Mouse (Mus musculus) layer of hippocampus, adult 18-20 months (tissue): ENCODE data around the gene Fzd7. TPM values are rescaled to one million over a fixed set of nuclear protein-coding genes. Genes with fewer than 3 reads are reported as not detected.

ENCODE experiments used
- total RNA-seq, 2 experiments: library from RNA; stranded (reverse); gene quantifications; 2 replicates each; pipeline ENCODE4 v1.2.3; 2021

The Fzd7 gene
- total RNA-seq, 2 experiments from 2014 or later = 8.4 to 9.0 TPM

Other genes with a start within 250 kb of the Fzd7 start
- gene Als2, start 245.2 kb upstream of the Fzd7 start, total RNA-seq = 10 to 100 TPM; 45.7 to 48.0 TPM
- gene Cdk15, start 225.5 kb upstream of the Fzd7 start, total RNA-seq = under 1 TPM; 0.42 to 0.53 TPM
- 10 to 100 TPM; 14.8 to 15.1 TPM for gene Gm973, start 33.8 kb downstream of the Fzd7 start, total RNA-seq
- gene Sumo1, start 188.4 kb downstream of the Fzd7 start, total RNA-seq = 100 to 1,000 TPM; 117 to 119 TPM
- gene Nop58, start 202.5 kb downstream of the Fzd7 start, total RNA-seq = 10 to 100 TPM; 53.8 to 57.1 TPM